Mouse (Mus musculus): ENCODE data around the gene Faim2. TPM values are rescaled to one million over a fixed set of nuclear protein-coding genes. Genes with fewer than 3 reads are reported as not detected.

Gene Faim2
- polyA plus RNA-seq, 2 experiments from 2014 or later = 0.07 TPM; not detected in 1

DNA sequence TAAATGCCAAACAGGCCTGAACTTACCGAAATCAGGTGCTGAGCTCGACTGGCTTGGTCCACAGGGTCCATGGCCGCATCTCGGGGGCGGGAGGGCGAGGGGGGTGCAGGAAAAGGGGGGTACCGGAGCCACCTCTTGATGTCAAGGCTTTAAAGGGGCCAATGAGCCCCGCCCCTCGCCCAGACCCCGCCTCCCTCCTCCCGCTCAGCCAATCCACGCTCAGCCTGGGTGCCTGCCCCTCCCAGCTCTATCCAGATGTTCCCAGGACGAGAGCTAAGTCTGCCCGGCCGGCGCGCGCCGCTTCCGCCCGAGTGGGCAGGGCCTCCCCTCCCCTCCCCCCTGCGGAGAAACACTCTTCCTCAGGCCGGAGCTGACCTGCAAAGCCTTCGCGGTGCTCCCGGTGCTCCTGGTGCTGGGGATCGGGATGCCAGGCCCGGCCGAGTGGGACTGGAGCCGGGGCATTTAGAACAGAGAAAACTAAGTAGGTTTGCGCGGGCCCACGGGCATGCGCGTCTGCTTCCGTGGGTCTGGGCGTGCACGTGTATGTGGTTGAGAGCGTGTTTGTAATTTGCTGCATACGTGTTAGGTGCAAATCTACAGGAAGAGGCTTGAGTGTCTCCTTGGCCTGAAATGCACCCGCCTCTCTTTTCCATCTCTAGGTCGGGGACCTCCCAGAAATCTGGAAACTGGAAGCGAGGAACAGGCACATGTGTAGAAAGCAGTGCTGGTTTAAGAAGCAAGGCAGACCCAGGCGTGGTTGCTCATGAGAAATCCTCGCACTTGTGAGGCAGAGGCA lies 70.2 kb downstream of the Faim2 start, which contains the start of gene Nckap5l:
Gene Nckap5l (minus strand): TSS at position 143 of the 796 bp plus-strand sequence.
- peak; percentile 95 for ATAC-seq

DNA sequence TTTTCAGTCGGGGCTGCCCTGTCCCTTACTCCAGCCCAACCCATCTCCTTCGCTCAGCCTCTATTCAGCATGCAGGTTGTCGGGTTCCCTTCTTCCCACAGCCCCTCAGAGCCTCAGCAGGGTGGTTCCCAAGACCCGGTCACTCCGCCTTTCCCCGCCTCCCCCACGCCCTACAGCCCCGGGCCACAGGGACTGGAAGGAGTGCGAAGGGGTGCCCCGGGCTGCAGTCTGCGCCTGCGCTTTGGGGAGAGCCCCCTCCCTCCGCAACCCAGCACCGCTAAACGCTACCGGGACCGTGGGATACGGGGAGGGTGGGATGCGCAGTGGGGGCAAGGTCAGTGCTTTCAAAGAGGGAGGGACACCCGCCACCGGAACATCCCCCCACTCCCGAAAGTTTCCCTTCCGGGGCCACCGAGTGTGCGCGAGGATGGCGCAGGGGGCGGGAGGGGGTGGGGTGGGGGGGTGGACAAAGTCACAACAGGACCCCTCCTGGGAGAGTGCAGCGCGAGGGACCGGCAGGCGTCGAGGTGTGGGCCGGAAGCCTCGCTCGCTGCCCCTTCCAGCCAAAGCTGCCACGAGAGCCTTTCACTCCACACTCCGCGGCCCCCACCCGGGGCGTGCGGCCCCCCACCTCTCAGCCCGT lies 70.9 kb downstream of the Faim2 start:
- ATAC-seq = no peak

DNA sequence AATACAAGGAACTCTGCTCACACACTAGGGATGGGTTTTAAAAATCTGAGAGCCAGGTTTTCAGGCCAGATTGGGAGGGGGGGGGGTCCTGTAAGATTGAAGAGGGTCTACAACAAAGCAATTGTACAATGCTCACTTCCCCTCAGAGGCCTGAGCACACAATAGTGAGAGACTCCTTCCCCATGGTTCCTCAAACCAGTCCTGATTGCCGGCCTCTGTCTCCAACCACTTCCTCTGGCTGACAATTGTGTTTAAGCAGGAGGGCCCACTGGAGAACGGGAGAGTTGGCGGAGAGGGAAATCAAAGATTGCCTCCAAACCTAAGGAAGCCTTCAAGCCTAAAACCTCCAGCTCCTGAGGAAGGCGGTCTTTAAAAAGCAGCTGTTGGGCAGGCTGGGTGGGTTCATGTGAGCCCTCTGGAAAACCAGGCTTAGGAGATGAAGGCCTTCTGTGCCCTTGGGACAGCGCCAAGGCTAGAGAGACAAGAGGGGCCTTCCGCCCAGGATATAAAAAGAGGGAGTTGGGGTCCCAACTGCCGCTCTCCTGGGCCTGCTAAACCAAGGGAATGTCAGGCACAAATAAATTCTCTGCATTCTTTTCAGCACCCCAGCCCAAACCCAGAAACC lies 71.5 kb downstream of the Faim2 start:
- ATAC-seq = no peak

DNA sequence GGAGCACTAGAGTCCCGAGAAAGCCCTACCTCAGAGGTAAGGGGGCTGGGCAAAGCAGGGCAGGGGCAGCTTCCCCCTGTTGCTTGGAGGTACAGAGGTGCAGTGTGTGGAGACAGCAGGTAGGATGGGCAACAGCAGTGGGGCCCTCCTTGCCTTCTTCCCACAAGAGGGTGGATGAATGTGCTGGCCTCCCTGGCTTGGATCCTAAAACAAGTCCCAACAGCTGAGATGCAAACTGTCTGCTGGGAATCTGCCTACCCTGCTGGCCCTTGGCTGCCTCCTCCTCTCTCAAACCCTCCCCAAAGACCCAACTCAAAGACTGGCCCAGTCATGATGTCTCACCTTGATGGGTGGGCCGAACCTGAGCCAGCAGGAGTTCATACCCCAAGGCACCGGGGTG lies 72.5 kb downstream of the Faim2 start:
- ATAC-seq = no peak

DNA sequence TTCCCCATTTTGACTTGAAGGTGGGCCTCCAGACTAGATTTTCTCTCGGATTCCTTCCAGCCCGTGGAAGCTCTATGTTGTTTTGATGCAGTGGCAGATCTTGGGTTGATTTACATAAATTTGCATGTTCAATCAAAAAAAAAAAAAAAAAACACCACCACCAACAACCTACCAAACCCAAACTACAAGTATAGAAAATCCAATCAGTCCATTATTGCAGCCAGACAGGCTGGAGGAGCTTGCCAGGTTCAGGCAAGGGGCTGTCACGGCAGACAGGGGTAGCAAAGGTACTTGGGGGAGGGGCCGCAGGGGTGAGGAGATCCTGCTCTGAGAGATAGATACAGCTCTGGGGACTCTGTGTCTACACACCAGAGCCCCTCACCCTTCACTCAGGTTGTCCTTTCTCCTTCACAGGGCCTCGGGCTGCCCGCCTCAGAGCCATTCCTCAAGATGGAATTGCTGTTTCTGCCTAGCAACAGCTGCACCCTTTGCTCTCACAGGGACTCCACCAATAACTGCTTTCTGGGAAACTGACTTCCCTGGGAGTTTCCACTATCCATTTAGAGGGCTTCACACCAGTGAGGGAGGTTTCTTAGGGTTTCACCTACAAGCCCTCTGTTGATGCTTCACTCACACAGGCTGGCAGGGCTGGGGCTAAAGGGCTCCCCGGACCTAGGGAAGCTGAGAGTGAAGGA lies 73.2 kb downstream of the Faim2 start:
- no peak for ATAC-seq

DNA sequence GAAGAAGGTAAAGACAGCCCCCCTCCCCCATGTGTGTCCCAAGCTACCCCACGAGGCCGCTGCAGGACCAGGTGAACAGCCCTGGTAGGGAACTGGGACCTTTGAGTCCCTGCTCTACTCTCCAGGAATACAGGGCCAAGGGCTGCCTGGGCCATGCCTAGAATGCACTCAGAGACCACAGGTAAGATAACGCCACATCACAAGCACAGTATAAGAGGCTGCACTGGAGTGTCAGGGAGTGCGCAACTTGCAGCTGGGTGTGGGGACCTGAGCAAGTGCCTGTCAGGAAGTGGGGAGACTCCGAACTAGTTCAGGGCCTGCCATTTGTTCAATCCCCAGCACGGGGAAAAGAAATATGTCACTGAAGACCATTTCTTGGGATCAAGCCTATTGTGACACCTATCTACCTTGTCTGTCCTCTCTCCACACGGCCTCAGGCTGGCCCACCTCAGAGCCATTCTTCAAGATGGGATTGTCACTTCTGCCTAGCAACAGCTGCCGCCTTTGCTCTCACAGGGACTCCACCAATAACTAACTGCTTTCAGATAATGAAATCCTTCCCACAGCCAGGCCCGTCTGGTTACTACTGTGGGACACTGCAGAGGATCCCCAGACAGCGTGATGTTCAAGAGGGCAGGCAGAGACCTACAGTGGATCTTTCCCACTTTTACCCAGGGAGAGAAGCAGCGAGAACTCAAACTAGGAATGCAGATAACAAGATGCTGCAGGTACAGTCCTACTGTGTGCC lies 74.6 kb downstream of the Faim2 start:
- ATAC-seq = no peak

DNA sequence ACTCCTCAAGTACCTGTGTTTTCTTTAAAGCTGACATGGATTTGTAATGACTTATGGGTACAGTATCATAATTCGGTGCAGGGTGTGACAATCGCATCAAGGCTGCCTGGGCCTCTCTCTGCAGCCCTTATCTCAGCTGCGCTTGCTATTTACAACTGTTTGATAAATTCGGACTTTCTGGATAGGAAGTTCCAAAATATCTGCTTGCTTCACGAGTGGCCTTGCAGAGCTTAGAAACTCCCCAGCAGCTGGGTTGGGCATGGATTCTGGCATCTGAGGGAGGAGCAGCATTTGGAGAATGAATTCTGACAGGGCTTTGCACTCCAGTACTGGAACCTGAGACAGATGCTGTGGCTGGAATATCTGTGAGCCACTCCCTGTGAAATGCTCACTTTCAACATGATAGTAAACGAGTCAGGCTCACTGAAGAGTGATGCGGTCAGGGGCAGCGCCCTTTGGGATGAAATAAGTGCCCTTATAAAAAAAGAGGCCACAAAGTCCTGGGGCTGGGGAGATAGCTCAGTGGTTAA lies 78.1 kb downstream of the Faim2 start:
- ATAC-seq = no peak

DNA sequence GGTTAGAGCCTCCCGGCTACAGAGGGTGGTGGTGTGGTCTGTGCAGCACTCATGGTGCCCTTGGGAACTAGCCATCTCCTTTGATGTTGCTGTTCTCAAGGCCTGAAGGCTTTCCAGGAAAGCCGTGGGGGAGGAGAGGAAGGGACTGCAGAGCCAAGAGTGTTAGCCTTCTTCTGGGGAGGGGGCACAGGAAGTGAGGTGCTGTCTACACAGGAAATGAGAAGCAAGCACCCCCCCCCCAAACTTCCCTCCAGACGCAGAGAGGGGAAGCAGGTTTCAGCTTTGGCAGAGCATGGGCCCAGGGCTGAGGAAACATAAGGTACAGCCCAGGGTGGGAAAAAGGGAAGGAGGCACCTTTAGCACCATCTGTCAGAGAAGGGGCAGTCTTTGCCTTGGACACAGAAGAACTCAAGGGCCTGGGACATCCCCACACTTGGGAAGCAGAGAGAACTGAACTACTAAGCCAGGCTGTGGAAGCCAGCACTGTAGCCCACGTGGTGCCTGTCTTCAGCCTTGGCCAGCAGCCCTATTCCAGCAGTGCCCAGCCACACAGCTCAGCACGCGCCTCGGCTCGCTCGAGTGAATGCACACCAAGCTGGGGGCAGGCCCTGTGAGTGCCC lies 78.7 kb downstream of the Faim2 start:
- ATAC-seq = no peak

Other genes with a start within 250 kb of the Faim2 start
- 1 to 10 TPM; 3.9 to 7.4 TPM for gene Prpf40b, start 233.1 kb downstream of the Faim2 start, polyA plus RNA-seq (2017; shearing (Covaris generic))
- under 1 TPM; 0.24 to 0.30 TPM for gene Fam186b, start 232.3 kb downstream of the Faim2 start, polyA plus RNA-seq (2017; shearing (Covaris generic))
- gene Fmnl3, start 157.7 kb downstream of the Faim2 start, polyA plus RNA-seq (2017; shearing (Covaris generic)) = 1 to 10 TPM; 6.1 to 9.0 TPM
- gene Tmbim6, start 135.3 kb downstream of the Faim2 start, polyA plus RNA-seq (2017; shearing (Covaris generic)) = 1,000 to 10,000 TPM in 1 of 2 experiments, 100 to 1,000 TPM in 1; 855 to 1,076 TPM
- 1 to 10 TPM in 1 of 2 experiments, under 1 TPM in 1; 0.76 to 1.2 TPM for gene Nckap5l, start 70.4 kb downstream of the Faim2 start, polyA plus RNA-seq (2017; shearing (Covaris generic))
- 10 to 100 TPM; 23.3 to 23.5 TPM for gene Bcdin3d, start 53.4 kb downstream of the Faim2 start, polyA plus RNA-seq (2017; shearing (Covaris generic))
- gene Aqp2, start 50.9 kb upstream of the Faim2 start, polyA plus RNA-seq (2017; shearing (Covaris generic)) = not detected
- not detected for gene Aqp5, start 62.6 kb upstream of the Faim2 start, polyA plus RNA-seq (2017; shearing (Covaris generic))
- not detected for gene Aqp6, start 73.2 kb upstream of the Faim2 start, polyA plus RNA-seq (2017; shearing (Covaris generic))
- 10 to 100 TPM; 33.2 to 33.3 TPM for gene Racgap1, start 123.5 kb upstream of the Faim2 start, polyA plus RNA-seq (2017; shearing (Covaris generic))
- gene Asic1, start 142.2 kb upstream of the Faim2 start, polyA plus RNA-seq (2017; shearing (Covaris generic)) = under 1 TPM; 0.22 to 0.32 TPM
- gene Smarcd1, start 174.0 kb upstream of the Faim2 start, polyA plus RNA-seq (2017; shearing (Covaris generic)) = 10 to 100 TPM in 1 of 2 experiments, 1 to 10 TPM in 1; 8.6 to 10.8 TPM
- not detected for gene Gm17349, start 177.3 kb upstream of the Faim2 start, polyA plus RNA-seq (2017; shearing (Covaris generic))
- under 1 TPM; 0.16 to 0.60 TPM for gene Gpd1, start 189.3 kb upstream of the Faim2 start, polyA plus RNA-seq (2017; shearing (Covaris generic))
- 100 to 1,000 TPM; 152 to 189 TPM for gene Cox14, start 197.5 kb upstream of the Faim2 start, polyA plus RNA-seq (2017; shearing (Covaris generic))
- gene Cers5, start 244.7 kb upstream of the Faim2 start, polyA plus RNA-seq (2017; shearing (Covaris generic)) = 10 to 100 TPM; 63.5 to 71.6 TPM